Mouse (Mus musculus) left cerebral cortex, postnatal 36 days (tissue): ENCODE data around the gene Olfr1416. TPM values are rescaled to one million over a fixed set of nuclear protein-coding genes. Genes with fewer than 3 reads are reported as not detected.
"Not testable (repeated sequence)": the region's sequence is repeated elsewhere in the genome, so short reads cannot be mapped to it uniquely, and the experiment has no call there.

Source experiments
- DNase-seq, 2 experiments: peaks; one replicate each; pipeline ENCODE4 v3.0.0; 2021 to 2022; ENCODE audit warnings: low spot score in 2 of 2, mixed read lengths in 1 of 2
- intact Hi-C: fragments of 180-260 bp; cut with DNase I; formaldehyde crosslinking; loops from one replicate; pipeline ENCODE4 v1.15.1; 2025
- total RNA-seq, 2 experiments: library from RNA; stranded (reverse); gene quantifications; 2 replicates each; pipeline ENCODE4 v1.2.3; 2021

Gene Olfr1416
- total RNA-seq, result not detected

DNA sequence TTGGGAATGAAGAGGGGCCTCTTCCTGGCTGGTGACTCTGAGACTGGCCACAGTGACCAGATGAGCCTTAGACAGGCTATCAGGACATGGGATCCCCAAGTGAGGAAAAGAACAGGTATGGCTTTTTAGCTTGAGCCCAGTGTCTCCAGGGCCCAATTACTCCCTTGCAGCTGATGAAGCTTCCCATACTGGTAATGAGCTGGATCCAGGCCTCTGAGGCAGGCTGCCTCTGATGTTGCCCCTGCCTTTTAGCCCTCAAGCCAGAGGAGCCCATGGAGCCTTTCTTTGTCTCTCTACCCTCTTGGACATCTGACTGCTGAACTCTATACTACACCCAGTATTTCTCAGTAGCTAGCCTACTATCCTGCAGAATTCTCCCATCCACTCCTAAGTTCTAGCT is at the start of gene Olfr1416:
Olfr1416 (minus strand) TSS at position 101 of the 400 bp plus-strand sequence.
- no peak for DNase-seq
- intact Hi-C loops, result no loop called here

- intact Hi-C loops, result loop anchor here (5.0 kb wide), 1 partner anchor 309 kb away; the partner anchor contains the start of gene Gpc1
- DNase-seq, result no peak
Observed at GRCm38 (mm10) chr1:92523764-92524163, 38.9 kb upstream of the Olfr1416 start.

- DNase-seq, result peak; percentile 27 to 38
- intact Hi-C loops, result loop anchor here (2.0 to 5.0 kb wide), 2 partner anchors 89 to 311 kb away; partner anchors contain the start of gene Gpc1
Observed at GRCm38 (mm10) chr1:92521376-92521775, 36.5 kb upstream of the Olfr1416 start.

GRCm38 (mm10) chr1:92519046-92519445 is 34.1 kb upstream of the Olfr1416 start:
- peak; percentile 45 to 46 for DNase-seq
- intact Hi-C loops, result loop anchor here (10.0 kb wide), 1 partner anchor 366 kb away; no protein-coding TSS in a partner anchor

GRCm38 (mm10) chr1:92518561-92518960 is 33.6 kb upstream of the Olfr1416 start, which contains the start of gene Olfr1414:
Olfr1414 (minus strand) TSS chr1:92518661.
- intact Hi-C loops, result loop anchor here (10.0 kb wide), 1 partner anchor 366 kb away; no protein-coding TSS in a partner anchor
- DNase-seq, result no peak

DNA sequence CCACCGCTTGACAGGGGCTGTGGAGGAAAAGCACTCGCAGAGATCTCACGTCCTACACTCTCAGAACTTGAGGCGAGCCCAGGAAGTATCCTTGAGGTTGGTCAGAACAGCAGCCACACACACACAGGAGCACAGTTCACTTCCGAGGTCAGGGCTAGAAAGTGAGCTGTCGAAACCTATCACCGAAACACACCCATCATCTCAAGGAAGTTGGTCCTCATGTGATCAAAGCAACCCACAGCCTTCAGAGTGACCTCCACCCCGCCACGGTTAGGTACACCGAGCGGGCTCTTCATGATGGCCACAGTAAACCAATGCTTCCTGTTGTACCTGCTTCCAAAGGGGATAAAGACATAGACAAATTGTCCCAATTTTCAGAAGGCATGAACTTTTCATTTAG is 30.5 kb upstream of the Olfr1416 start:
- intact Hi-C loops, result loop anchor here (10.0 kb wide), 1 partner anchor 369 kb away; no protein-coding TSS in a partner anchor
- DNase-seq, result no peak

- DNase-seq, result not testable (repeated sequence)
- intact Hi-C loops, result loop anchor here (10.0 kb wide), 1 partner anchor 373 kb away; no protein-coding TSS in a partner anchor
Observed at GRCm38 (mm10) chr1:92511646-92512045, 26.7 kb upstream of the Olfr1416 start.

GRCm38 (mm10) chr1:92496001-92496400 is 11.1 kb upstream of the Olfr1416 start, which contains the start of gene Olfr1415:
Olfr1415 (minus strand) TSS chr1:92496101.
- DNase-seq, result no peak
- intact Hi-C loops, result no loop called here

DNA sequence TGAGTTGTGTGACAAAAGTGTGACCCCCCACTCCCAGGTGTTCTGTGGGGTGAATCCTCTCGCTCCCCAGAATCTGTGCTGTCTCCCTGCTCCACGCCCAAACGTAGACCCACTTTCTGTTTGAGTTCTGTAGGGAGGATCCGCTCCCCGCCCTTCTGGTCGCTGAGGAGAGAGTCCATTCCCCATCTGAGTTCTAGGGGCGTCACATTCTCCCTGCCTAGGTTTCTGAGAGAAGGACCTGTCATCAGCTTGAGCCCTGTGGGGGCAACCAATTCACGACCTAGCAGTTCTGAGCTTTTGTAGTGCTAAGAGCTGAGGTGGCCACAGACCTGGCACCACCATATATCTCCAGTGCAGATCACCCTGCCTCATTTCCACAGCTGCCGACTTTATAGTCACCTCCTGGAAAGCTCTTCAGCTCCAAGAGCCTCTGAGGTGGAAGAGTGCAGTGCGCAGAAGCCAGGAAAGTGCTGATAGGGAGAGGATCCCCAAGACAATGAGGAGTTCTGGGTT is 10.8 kb downstream of the Olfr1416 start:
- DNase-seq, result no peak
- intact Hi-C loops, result loop anchor here (5.0 kb wide), 1 partner anchor 138 kb away; no protein-coding TSS in a partner anchor

GRCm38 (mm10) chr1:92473165-92474041 is 11.5 kb downstream of the Olfr1416 start, which contains the start of gene Ndufa10:
Ndufa10 (minus strand) TSS chr1:92473860.
- intact Hi-C loops, result loop anchor here (5.0 kb wide), 1 partner anchor 139 kb away; no protein-coding TSS in a partner anchor
- peak; percentile 91 to 93 for DNase-seq

- no peak for DNase-seq
- intact Hi-C loops, result no loop called here
Observed at GRCm38 (mm10) chr1:92468891-92469290, 16.0 kb downstream of the Olfr1416 start.

GRCm38 (mm10) chr1:92458416-92458815 is 26.5 kb downstream of the Olfr1416 start:
- DNase-seq, result no peak

GRCm38 (mm10) chr1:92457758-92458157 is 27.2 kb downstream of the Olfr1416 start:
- intact Hi-C loops, result no loop called here

More at GRCm38 (mm10) chr1:92458416-92458815, 26.5 kb downstream of the Olfr1416 start:
- intact Hi-C loops, result no loop called here

DNA sequence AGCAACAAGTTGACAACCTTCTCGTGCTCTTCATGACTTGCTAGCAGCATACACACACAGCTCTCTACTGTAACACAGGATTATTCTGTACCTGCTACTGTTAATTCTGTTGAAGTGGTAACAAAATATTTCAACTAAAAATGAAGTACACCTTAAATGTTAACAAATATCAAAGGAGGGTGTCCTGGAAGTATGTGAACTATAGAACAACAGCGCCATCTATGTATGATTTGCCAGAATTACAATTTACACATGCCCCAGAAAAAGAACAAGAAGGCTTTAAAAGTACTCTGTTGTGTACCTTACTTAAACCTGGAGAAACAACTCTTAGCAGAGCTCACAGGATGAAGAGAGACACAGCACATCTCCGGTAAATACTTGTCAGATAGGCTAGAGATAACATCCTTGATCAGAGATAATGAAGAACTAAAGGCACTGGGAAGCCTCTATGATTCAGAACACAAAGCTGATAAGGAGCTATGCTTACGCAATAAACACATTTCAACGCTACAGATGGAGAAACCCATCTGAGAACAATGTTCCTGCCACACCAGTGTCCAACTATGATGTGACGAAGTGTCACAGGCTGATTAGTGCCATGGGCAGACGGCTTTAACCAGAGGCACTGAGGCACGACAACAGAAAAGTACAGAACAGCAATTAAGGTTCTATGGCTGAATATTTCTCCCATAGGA is 31.0 kb downstream of the Olfr1416 start:
- intact Hi-C loops, result loop anchor here (5.0 kb wide), 1 partner anchor 472 kb away; no protein-coding TSS in a partner anchor
- no peak for DNase-seq

More at GRCm38 (mm10) chr1:92457758-92458157, 27.2 kb downstream of the Olfr1416 start:
- no peak for DNase-seq

DNA sequence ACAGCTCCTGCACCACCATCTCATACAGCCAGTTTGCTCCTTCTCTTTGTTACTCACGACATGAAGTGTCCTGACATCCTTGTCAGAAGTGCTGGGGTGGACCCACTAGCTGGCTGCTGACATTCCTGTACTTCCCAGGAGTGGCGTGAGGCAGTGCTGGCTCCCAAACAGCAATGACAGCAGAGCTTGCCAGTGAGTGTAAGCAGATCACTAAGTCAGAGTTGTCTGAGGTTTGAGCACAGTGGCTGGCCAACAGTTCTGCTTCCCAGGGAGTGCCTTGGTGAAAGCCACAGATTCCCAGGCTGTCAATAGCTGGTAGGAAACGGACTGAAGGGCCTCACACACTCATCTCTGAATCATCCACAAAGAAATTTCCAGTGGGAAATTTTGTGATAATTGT is 36.6 kb downstream of the Olfr1416 start:
- no peak for DNase-seq
- intact Hi-C loops, result loop anchor here (5.0 to 10.0 kb wide), 2 partner anchors 86 to 273 kb away; no protein-coding TSS in a partner anchor

GRCm38 (mm10) chr1:92441453-92442063 is 43.4 kb downstream of the Olfr1416 start:
- no peak for DNase-seq
- intact Hi-C loops, result loop anchor here (10.0 kb wide), 1 partner anchor 267 kb away; no protein-coding TSS in a partner anchor

GRCm38 (mm10) chr1:92440066-92440750 is 44.7 kb downstream of the Olfr1416 start:
- intact Hi-C loops, result loop anchor here (10.0 kb wide), 1 partner anchor 265 kb away; no protein-coding TSS in a partner anchor
- no peak for DNase-seq

GRCm38 (mm10) chr1:92437678-92438271 is 47.1 kb downstream of the Olfr1416 start:
- peak; percentile 46 to 57 for DNase-seq
- intact Hi-C loops, result no loop called here
